Mouse (Mus musculus): ENCODE measurements around the gene Mbtd1. TPM values are rescaled to one million over a fixed set of nuclear protein-coding genes. Genes with fewer than 3 reads are reported as not detected.

The Mbtd1 gene
- total and polyA plus RNA-seq, 3 experiments, result 19.9 to 46.5 (median 21.5) TPM

Other genes starting within 250 kb of the Mbtd1 start
- gene Utp18, start 86 bp upstream of the Mbtd1 start, total RNA-seq (2012; rRNA removed), result 61.8 and 76.0 TPM in 2 replicates
- 132 and 153 TPM in 2 replicates for gene Utp18, start 86 bp upstream of the Mbtd1 start, total RNA-seq (2014; rRNA removed)
- 93.9 and 117 TPM in 2 replicates for gene Utp18, start 86 bp upstream of the Mbtd1 start, polyA plus RNA-seq (2012; ENCODE audit: insufficient read length, low read depth)
- gene Nme2, start 70.4 kb downstream of the Mbtd1 start, total RNA-seq (2012; rRNA removed), result 1,722 and 2,105 TPM in 2 replicates
- gene Nme2, start 70.4 kb downstream of the Mbtd1 start, total RNA-seq (2014; rRNA removed), result 1,555 and 1,586 TPM in 2 replicates
- 945 and 1,140 TPM in 2 replicates for gene Nme2, start 70.4 kb downstream of the Mbtd1 start, polyA plus RNA-seq (2012; ENCODE audit: insufficient read length, low read depth)
- gene Gm20390, start 82.4 kb downstream of the Mbtd1 start, total RNA-seq (2012; rRNA removed), result 717 and 896 TPM in 2 replicates
- gene Gm20390, start 82.4 kb downstream of the Mbtd1 start, total RNA-seq (2014; rRNA removed), result 136 and 137 TPM in 2 replicates
- gene Gm20390, start 82.4 kb downstream of the Mbtd1 start, polyA plus RNA-seq (2012; ENCODE audit: insufficient read length, low read depth), result 691 and 791 TPM in 2 replicates
- gene Nme1, start 82.7 kb downstream of the Mbtd1 start, total RNA-seq (2012; rRNA removed), result 187 and 253 TPM in 2 replicates
- 443 and 488 TPM in 2 replicates for gene Nme1, start 82.7 kb downstream of the Mbtd1 start, total RNA-seq (2014; rRNA removed)
- 129 and 170 TPM in 2 replicates for gene Nme1, start 82.7 kb downstream of the Mbtd1 start, polyA plus RNA-seq (2012; ENCODE audit: insufficient read length, low read depth)
- gene Spag9, start 110.2 kb downstream of the Mbtd1 start, total RNA-seq (2012; rRNA removed), result 21.0 TPM in 2 replicates
- 22.5 and 22.6 TPM in 2 replicates for gene Spag9, start 110.2 kb downstream of the Mbtd1 start, total RNA-seq (2014; rRNA removed)
- 30.7 and 32.1 TPM in 2 replicates for gene Spag9, start 110.2 kb downstream of the Mbtd1 start, polyA plus RNA-seq (2012; ENCODE audit: insufficient read length, low read depth)